Mouse (Mus musculus) B cell, adult (primary cell): ENCODE results near the gene Kmo. TPM values are rescaled to one million over a fixed set of nuclear protein-coding genes. Genes with fewer than 3 reads are reported as not detected.

Experiments used
- total RNA-seq: library from RNA; stranded (reverse); gene quantifications from 4 replicates; pipeline ENCODE4 v1.2.4, GENCODE M21; 2023; ENCODE audit not compliant: inconsistent age

The Kmo gene
- total RNA-seq, result 113 to 124 TPM (median 120 TPM) in 4 replicates

GRCm38 (mm10) chr1:175619814-175620431 is at the start of gene Kmo:
Gene Kmo (plus strand): TSS chr1:175620381.

GRCm38 (mm10) chr1:175625257-175625879 is 5.2 kb downstream of the Kmo start, which contains the start of gene Fh1:
Gene Fh1 (minus strand): TSS chr1:175625635.

GRCm38 (mm10) chr1:175692246-175692996 is 72.2 kb downstream of the Kmo start, which contains the start of the genes Opn3 and Chml:
Gene Opn3 (minus strand): TSS chr1:175692776.
Gene Chml (minus strand): TSS chr1:175692901.

GRCm38 (mm10) chr1:175698293-175698692 is 78.1 kb downstream of the Kmo start, which contains the start of gene Wdr64:
Gene Wdr64 (plus strand): TSS chr1:175698593.

Other genes with a start within 250 kb of the Kmo start
- 0.33 TPM in 1 of 4 replicates, not detected in the others for gene Rgs7, start 127.9 kb upstream of the Kmo start, total RNA-seq
- 45.6 to 72.4 TPM (median 49.2 TPM) in 4 replicates for gene Fh1, start 5.3 kb downstream of the Kmo start, total RNA-seq
- 1.0 to 4.3 TPM (median 2.1 TPM) in 4 replicates for gene Opn3, start 72.4 kb downstream of the Kmo start, total RNA-seq
- gene Chml, start 72.5 kb downstream of the Kmo start, total RNA-seq, result 5.8 to 10.0 TPM (median 7.7 TPM) in 4 replicates
- not detected in 4 replicates for gene Wdr64, start 78.2 kb downstream of the Kmo start, total RNA-seq